In genomic region chr1:159939335-159939734, GRCm38 (mm10) we compare ENCODE assay signal across 15 mouse cellular contexts.
DNase-seq lines count a peak whose midpoint lies in the region; ATAC-seq lines count a peak whose summit lies in the region.
"Had no signal": no experiment of that assay in that cellular context is flagged by ENCODE, and none has a peak within 500 bp of the region (broad histone marks: within the 10 kb centered on the region; RNA-seq: fewer than 3 reads in every experiment).

No protein-coding gene starts in this region.

- peak; percentile 41; the same call in 1 of the 2 replicates for ATAC-seq in neutrophil, adult 5-6 weeks (ENCODE audit: extremely low read depth, insufficient number of reproducible peaks, low FRiP score, poor library complexity, severe bottlenecking)
- ATAC-seq in inflammation-experienced regulatory T-cells, adult 6 months, result no peak
- ATAC-seq: forebrain, embryonic 15.5 days had no signal

- DNase-seq in spleen, postnatal 36 days (ENCODE audit: low spot score in 2 of 2), result peak; percentile 16 to 27
- no peak for DNase-seq in spleen, adult 12 weeks (ENCODE audit: low spot score)
- peak; percentile 72 for DNase-seq in thymus, postnatal 14 days
- DNase-seq in kidney, postnatal 36 days, result no peak
- no peak for DNase-seq in gastrocnemius, postnatal 4 days (ENCODE audit: low spot score in 2 of 2)
- DNase-seq: adrenal gland, postnatal 14 days; gastrocnemius, postnatal 14 days; heart, adult 18-20 months; heart, postnatal 10 days; kidney, adult 18-20 months; lung, postnatal 4 days; midbrain, embryonic 14.5 days had no signal

Comparison
In these comparisons a context has a peak if more than half of its experiments do, and no peak if none do; other contexts are left out.
1. DNase-seq: peak in spleen, postnatal 36 days (2 of 2) and thymus, postnatal 14 days (single experiment); none in spleen, adult 12 weeks (single experiment), kidney, postnatal 36 days (0 of 2) and gastrocnemius, postnatal 4 days (0 of 2).